Mouse (Mus musculus): Measurements from ENCODE around the gene Spcs2. TPM values are rescaled to one million over a fixed set of nuclear protein-coding genes. Genes with fewer than 3 reads are reported as not detected.

Spcs2 gene
- polyA plus RNA-seq, 1 experiment from 2014 or later = 220 TPM

DNA sequence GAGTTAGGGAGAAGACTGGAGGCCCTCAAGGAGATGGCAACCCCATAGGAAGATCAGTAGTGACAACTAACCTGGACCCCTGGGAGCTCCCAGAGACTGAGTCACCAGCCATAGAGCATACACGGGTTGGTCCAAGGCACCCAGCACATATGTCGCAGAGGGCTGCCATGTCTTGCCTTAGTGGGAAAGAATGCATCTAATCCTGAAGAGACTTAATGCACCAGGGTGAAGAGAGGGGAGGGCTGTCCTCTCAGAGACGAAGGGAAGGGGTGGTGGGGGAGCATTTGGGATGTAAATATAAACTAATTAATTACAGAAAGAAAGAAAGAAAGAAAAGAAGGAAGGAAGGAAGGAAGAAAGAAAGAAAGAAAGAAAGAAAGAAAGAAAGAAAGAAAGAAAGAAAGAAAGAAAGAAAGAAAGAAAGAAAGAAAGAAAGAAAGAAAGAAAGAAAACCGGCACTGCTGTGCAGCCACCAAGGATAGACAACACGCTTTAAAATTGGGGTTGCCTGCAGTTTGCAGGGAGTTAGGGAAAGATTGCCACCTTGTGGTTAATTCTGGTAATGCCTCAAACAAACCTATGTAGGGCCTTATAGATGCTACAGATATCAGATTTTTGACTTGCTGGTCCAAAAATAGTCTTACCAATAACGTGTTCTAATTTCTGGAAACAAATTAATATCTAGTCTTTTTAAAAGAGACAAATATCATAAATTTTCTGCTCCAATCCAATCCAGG lies 65.2 kb downstream of the Spcs2 start:
- Histone ChIP-seq H3K9ac (no peak overlapping the region), H3K4me2 (no peak overlapping the region), H3K27ac (ENCODE audit: poor library complexity, severe bottlenecking) (no peak overlapping the region), H3K9me3 (replicated peaks) (no peaks in the 10 kb centered on the region), H3K4me3 (no peak overlapping the region), H3K27me3 (replicated peaks) (peaks cover 25% of the 10 kb centered on the region), H3K36me3 (no peaks in the 10 kb centered on the region), H3K4me1 (replicated peaks) (peaks cover 8% of the 10 kb centered on the region)
- 40% methylated on average over 6 of the region's 6 CpGs for WGBS
- no peak for ATAC-seq (ENCODE audit: insufficient number of reproducible peaks, low FRiP score)

DNA sequence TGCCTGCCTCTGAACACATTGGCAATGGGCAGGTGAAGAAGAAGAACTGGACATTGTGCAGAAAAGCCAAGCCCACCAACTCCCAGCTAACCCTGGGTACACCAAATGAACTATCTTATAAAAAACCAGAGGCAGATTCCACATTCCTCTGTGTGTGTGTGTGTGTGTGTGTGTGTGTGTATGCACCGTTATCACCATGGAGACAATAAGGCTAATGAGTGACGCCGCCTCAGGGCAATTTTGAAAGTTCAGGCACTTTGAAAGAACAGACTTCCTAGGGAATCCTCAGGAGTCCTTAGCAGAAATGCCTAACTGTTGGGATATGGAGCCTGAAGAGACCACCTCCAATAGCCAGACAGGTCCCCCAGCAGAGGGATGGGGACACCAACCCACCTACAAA lies 66.0 kb downstream of the Spcs2 start:
- Histone ChIP-seq H3K9me3 (replicated peaks) (no peaks in the 10 kb centered on the region), H3K27ac (ENCODE audit: poor library complexity, severe bottlenecking) (no peak overlapping the region), H3K9ac (no peak overlapping the region), H3K4me3 (no peak overlapping the region), H3K4me1 (replicated peaks) (peaks cover 8% of the 10 kb centered on the region), H3K36me3 (no peaks in the 10 kb centered on the region), H3K27me3 (replicated peaks) (peaks cover 25% of the 10 kb centered on the region), H3K4me2 (no peak overlapping the region)
- 69% methylated on average over 3 of the region's 3 CpGs for WGBS
- no peak for ATAC-seq (ENCODE audit: insufficient number of reproducible peaks, low FRiP score)

DNA sequence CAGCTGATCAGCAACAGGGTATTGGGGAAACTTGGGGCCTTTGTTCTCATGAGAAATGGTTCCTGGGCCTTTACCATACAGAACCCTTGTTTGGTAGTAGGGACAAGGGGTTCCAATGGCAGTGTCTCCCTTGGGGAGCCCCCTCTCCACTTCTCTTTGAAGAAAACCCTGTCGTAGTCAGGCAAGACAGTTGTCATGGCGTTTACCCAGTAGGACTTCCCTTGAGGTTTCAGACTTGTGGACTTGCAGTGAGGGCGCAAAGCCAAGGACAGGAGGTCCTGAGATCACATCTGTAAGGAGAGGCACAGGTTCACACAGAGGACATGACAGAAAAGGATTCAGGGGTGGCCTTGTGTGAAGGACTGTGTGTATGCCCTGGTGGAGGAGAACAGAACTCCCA lies 66.8 kb downstream of the Spcs2 start:
- ATAC-seq (ENCODE audit: insufficient number of reproducible peaks, low FRiP score) = no peak
- WGBS = 76% methylated on average over 3 of the region's 3 CpGs
- H3K36me3 ChIP-seq = no peaks in the 10 kb centered on the region

GRCm38 (mm10) chr7:99795192-99795981 lies 67.9 kb downstream of the Spcs2 start:
- Histone ChIP-seq H3K4me3 (0 out of 2 replicates have a peak overlapping the region, but pooled peaks have one; percentile 2), H3K27me3 (replicated peaks) (peaks cover 25% of the 10 kb centered on the region), H3K4me2 (peak overlapping the region; percentile 52), H3K9ac (no peak overlapping the region), H3K27ac (ENCODE audit: poor library complexity, severe bottlenecking) (no peak overlapping the region), H3K4me1 (replicated peaks) (peaks cover 8% of the 10 kb centered on the region), H3K9me3 (replicated peaks) (peaks cover 5% of the 10 kb centered on the region; the same call in 1 of the 2 replicates), H3K36me3 (no peaks in the 10 kb centered on the region)
- WGBS = 18% methylated on average over 17 of the region's 17 CpGs
- ATAC-seq (ENCODE audit: insufficient number of reproducible peaks, low FRiP score) = no peak

More for the DNA sequence above, 66.8 kb downstream of the Spcs2 start:
- H3K4me1 ChIP-seq (replicated peaks) = peaks cover 8% of the 10 kb centered on the region
- no peak overlapping the region for H3K4me2 ChIP-seq
- H3K27ac ChIP-seq (ENCODE audit: poor library complexity, severe bottlenecking) = no peak overlapping the region
- H3K9me3 ChIP-seq (replicated peaks) = peaks cover 4% of the 10 kb centered on the region; the same call in 1 of the 2 replicates
- H3K9ac ChIP-seq = no peak overlapping the region
- H3K4me3 ChIP-seq = no peak overlapping the region
- H3K27me3 ChIP-seq (replicated peaks) = peaks cover 25% of the 10 kb centered on the region

- no peak for ATAC-seq (ENCODE audit: insufficient number of reproducible peaks, low FRiP score)
- 61% methylated on average over 2 of the region's 2 CpGs for WGBS
- Histone ChIP-seq H3K9me3 (replicated peaks) (peaks cover 5% of the 10 kb centered on the region; the same call in 1 of the 2 replicates), H3K27me3 (replicated peaks) (peaks cover 25% of the 10 kb centered on the region), H3K9ac (no peak overlapping the region), H3K4me3 (no peak overlapping the region), H3K36me3 (no peaks in the 10 kb centered on the region), H3K4me1 (replicated peaks) (peaks cover 8% of the 10 kb centered on the region), H3K4me2 (no peak overlapping the region), H3K27ac (ENCODE audit: poor library complexity, severe bottlenecking) (no peak overlapping the region)
Observed at GRCm38 (mm10) chr7:99794096-99794495, 69.2 kb downstream of the Spcs2 start.

DNA sequence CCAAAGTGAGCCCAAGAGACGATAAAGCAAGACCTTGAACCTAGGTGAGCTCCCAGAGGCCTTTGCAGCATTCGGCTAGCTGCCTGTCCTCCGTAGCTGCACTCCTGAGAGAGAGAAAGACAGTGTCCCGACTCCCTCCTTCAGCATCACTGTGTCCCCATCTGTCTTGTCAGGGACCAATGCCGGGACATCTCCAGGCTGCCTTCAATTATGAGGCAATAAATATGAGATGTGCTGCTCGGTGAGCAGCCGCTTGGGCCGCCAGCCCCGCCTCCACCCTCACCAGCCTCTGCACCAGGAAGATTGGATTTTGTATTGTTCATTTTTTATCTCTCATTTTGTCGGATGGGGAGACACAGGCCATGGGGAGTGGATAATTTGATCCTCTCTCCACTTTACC lies 72.4 kb downstream of the Spcs2 start:
- Histone ChIP-seq H3K36me3 (no peaks in the 10 kb centered on the region), H3K9ac (no peak overlapping the region), H3K27me3 (replicated peaks) (peaks cover 5% of the 10 kb centered on the region; the same call in 1 of the 2 replicates), H3K9me3 (replicated peaks) (peaks cover 5% of the 10 kb centered on the region; the same call in 1 of the 2 replicates), H3K4me3 (no peak overlapping the region), H3K4me2 (no peak overlapping the region), H3K4me1 (replicated peaks) (peaks cover 6% of the 10 kb centered on the region), H3K27ac (ENCODE audit: poor library complexity, severe bottlenecking) (no peak overlapping the region)
- 77% methylated on average over 10 of the region's 10 CpGs for WGBS
- ATAC-seq (ENCODE audit: insufficient number of reproducible peaks, low FRiP score) = no peak

DNA sequence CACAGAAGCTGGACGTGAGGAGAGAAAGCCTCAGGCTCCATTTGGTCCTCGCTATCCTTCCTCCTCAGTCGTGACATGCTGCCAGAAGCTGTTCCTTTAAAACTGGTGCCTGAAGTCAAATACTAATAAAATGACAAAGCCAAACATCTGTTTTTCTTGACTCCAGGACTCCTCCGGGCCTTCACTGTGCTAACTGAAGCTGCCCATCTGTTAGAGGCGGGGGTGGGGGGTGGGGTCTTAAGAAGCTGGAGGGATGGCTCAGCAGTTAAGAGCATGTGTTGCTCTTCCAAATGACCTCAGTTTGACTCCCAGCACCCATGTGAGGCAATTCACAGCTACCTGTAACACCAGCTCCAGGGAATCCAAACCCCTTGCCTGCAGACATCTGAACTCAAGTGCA lies 74.7 kb downstream of the Spcs2 start:
- Histone ChIP-seq H3K36me3 (no peaks in the 10 kb centered on the region), H3K4me3 (no peak overlapping the region), H3K27ac (ENCODE audit: poor library complexity, severe bottlenecking) (no peak overlapping the region), H3K9me3 (replicated peaks) (peaks cover 5% of the 10 kb centered on the region; the same call in 1 of the 2 replicates), H3K9ac (no peak overlapping the region), H3K27me3 (replicated peaks) (no peaks in the 10 kb centered on the region), H3K4me1 (replicated peaks) (no peaks in the 10 kb centered on the region), H3K4me2 (no peak overlapping the region)
- no peak for ATAC-seq (ENCODE audit: insufficient number of reproducible peaks, low FRiP score)
- 51% methylated on average over 5 of the region's 5 CpGs for WGBS

GRCm38 (mm10) chr7:99787935-99788334 lies 75.3 kb downstream of the Spcs2 start:
- no peak for ATAC-seq (ENCODE audit: insufficient number of reproducible peaks, low FRiP score)

More at GRCm38 (mm10) chr7:99787935-99788334, 75.3 kb downstream of the Spcs2 start:
- Histone ChIP-seq H3K9ac (no peak overlapping the region), H3K4me3 (no peak overlapping the region), H3K36me3 (no peaks in the 10 kb centered on the region), H3K27me3 (replicated peaks) (no peaks in the 10 kb centered on the region), H3K4me2 (no peak overlapping the region), H3K4me1 (replicated peaks) (no peaks in the 10 kb centered on the region), H3K27ac (ENCODE audit: poor library complexity, severe bottlenecking) (no peak overlapping the region), H3K9me3 (replicated peaks) (peaks cover 5% of the 10 kb centered on the region; the same call in 1 of the 2 replicates)
- WGBS = 56% methylated on average over 2 of the region's 2 CpGs

Other genes with a start within 250 kb of the Spcs2 start
- 1.3 and 1.5 TPM in 2 replicates for gene Tpbgl, start 236.4 kb downstream of the Spcs2 start, polyA plus RNA-seq (2016; fragmentation: Nextera tagmentation; extraction: Ambion mirVana)
- gene Slco2b1, start 152.1 kb downstream of the Spcs2 start, polyA plus RNA-seq (2016; fragmentation: Nextera tagmentation; extraction: Ambion mirVana) = 0.65 and 0.77 TPM in 2 replicates
- gene Olfr520, start 133.2 kb downstream of the Spcs2 start, polyA plus RNA-seq (2016; fragmentation: Nextera tagmentation; extraction: Ambion mirVana) = not detected in 2 replicates
- not detected in 2 replicates for gene Olfr521, start 100.0 kb downstream of the Spcs2 start, polyA plus RNA-seq (2016; fragmentation: Nextera tagmentation; extraction: Ambion mirVana)
- gene Neu3, start 35.0 kb downstream of the Spcs2 start, polyA plus RNA-seq (2016; fragmentation: Nextera tagmentation; extraction: Ambion mirVana) = 2.6 and 3.4 TPM in 2 replicates
- gene Xrra1, start 4.3 kb downstream of the Spcs2 start, polyA plus RNA-seq (2016; fragmentation: Nextera tagmentation; extraction: Ambion mirVana) = 0.26 and 0.37 TPM in 2 replicates
- 4.3 and 4.5 TPM in 2 replicates for gene Rnf169, start 117.0 kb upstream of the Spcs2 start, polyA plus RNA-seq (2016; fragmentation: Nextera tagmentation; extraction: Ambion mirVana)
- 0.11 and 0.21 TPM in 2 replicates for gene Chrdl2, start 142.7 kb upstream of the Spcs2 start, polyA plus RNA-seq (2016; fragmentation: Nextera tagmentation; extraction: Ambion mirVana)